Mouse (Mus musculus) kidney, embryonic 14.5 days (tissue): ENCODE results near the gene Fgd5. TPM values are rescaled to one million over a fixed set of nuclear protein-coding genes. Genes with fewer than 3 reads are reported as not detected.

Experiments used
- ATAC-seq: fragments of 200-750 bp; cut with Nextera tagmentation; 2 replicates; pipeline ENCODE4 v1.8.0; 2017; ENCODE audit warnings: moderate number of reproducible peaks, mild to moderate bottlenecking, moderate TSS enrichment, moderate library complexity; ENCODE audit not compliant: low FRiP score, low TSS enrichment
- H3K27ac ChIP-seq: fragments of 300-500 bp; sonication (generic); 2 replicates; pipeline ENCODE4 v1.5.1; 2014; ENCODE audit warnings: low read depth, mild to moderate bottlenecking, low read length, moderate library complexity, mixed read lengths
- H3K27me3 ChIP-seq: fragments of 300-500 bp; sonication (generic); 2 replicates; pipeline ENCODE4 v1.6.1; 2014; ENCODE audit warnings: mild to moderate bottlenecking, low read length; ENCODE audit not compliant: control insufficient read depth, insufficient read depth
- H3K36me3 ChIP-seq: fragments of 300-500 bp; sonication (generic); 2 replicates; pipeline ENCODE4 v1.6.1; 2014; ENCODE audit warnings: low read length, mixed read lengths; ENCODE audit not compliant: control insufficient read depth, insufficient read depth
- H3K4me1 ChIP-seq: fragments of 300-500 bp; sonication (generic); 2 replicates; pipeline ENCODE4 v1.6.1; 2014; ENCODE audit warnings: low read length, mixed read lengths; ENCODE audit not compliant: control insufficient read depth, insufficient read depth
- H3K4me2 ChIP-seq: fragments of 300-500 bp; sonication (generic); replicated peaks from 2 replicates; pipeline ENCODE4 v1.6.1; 2014; ENCODE audit warnings: low read depth, mild to moderate bottlenecking, low read length
- H3K4me3 ChIP-seq: fragments of 300-500 bp; sonication (generic); 2 replicates; pipeline ENCODE4 v1.5.1; 2014; ENCODE audit warnings: mild to moderate bottlenecking, low read length
- H3K9ac ChIP-seq: fragments of 300-500 bp; sonication (generic); 2 replicates; pipeline ENCODE4 v1.6.1; 2014; ENCODE audit warnings: low read depth, mild to moderate bottlenecking, low read length, moderate library complexity
- H3K9me3 ChIP-seq: fragments of 300-500 bp; sonication (generic); 2 replicates; pipeline ENCODE4 v1.6.1; 2016; ENCODE audit warnings: low read length; ENCODE audit not compliant: control insufficient read depth
- WGBS: fragments of 180-500 bp; shearing (Covaris S2); extraction: QIAGEN DNeasy Blood & Tissue Kit; methylation state at CpG from one replicate; pipeline ENCODE4 v1.1.7; 2014; 5-methylcytosine and 5-hydroxymethylcytosine counted together
- polyA plus RNA-seq: library from polyadenylated mRNA; unstranded; fragments of >200 nt; fragmentation: Nextera tagmentation; extraction: Ambion mirVana; gene quantifications from 2 replicates; pipeline ENCODE4 v1.2.1, GENCODE M21; 2014

The Fgd5 gene
- polyA plus RNA-seq, 1 experiment from 2014 or later: 14.0 TPM

- H3K9me3 ChIP-seq: no peaks in the 10 kb centered on the region
- ATAC-seq: no peak
- H3K9ac ChIP-seq: no peak overlapping the region
- WGBS: 91% methylated on average over 1 of the region's 1 CpGs
- no peaks in the 10 kb centered on the region for H3K36me3 ChIP-seq
- H3K4me3 ChIP-seq: no peak overlapping the region
- H3K27ac ChIP-seq: no peak overlapping the region
- no peak overlapping the region for H3K4me2 ChIP-seq
- H3K27me3 ChIP-seq: no peaks in the 10 kb centered on the region
- no peaks in the 10 kb centered on the region for H3K4me1 ChIP-seq
These were observed 24.0 kb downstream of the Fgd5 start for GRCm38 (mm10) chr6:92002558-92003285.

GRCm38 (mm10) chr6:92003646-92004045 is 25.0 kb downstream of the Fgd5 start:
- no peak overlapping the region for H3K4me2 ChIP-seq
- no peak overlapping the region for H3K4me3 ChIP-seq
- H3K9ac ChIP-seq: no peak overlapping the region
- H3K4me1 ChIP-seq: no peaks in the 10 kb centered on the region
- ATAC-seq: no peak
- H3K27me3 ChIP-seq: no peaks in the 10 kb centered on the region
- no peaks in the 10 kb centered on the region for H3K9me3 ChIP-seq
- no peaks in the 10 kb centered on the region for H3K36me3 ChIP-seq
- WGBS: 46% methylated on average over 2 of the region's 2 CpGs
- H3K27ac ChIP-seq: no peak overlapping the region

- Histone ChIP-seq H3K27me3 (no peaks in the 10 kb centered on the region), H3K36me3 (no peaks in the 10 kb centered on the region), H3K27ac (no peak overlapping the region), H3K4me1 (no peaks in the 10 kb centered on the region), H3K4me3 (no peak overlapping the region), H3K4me2 (no peak overlapping the region), H3K9ac (no peak overlapping the region), H3K9me3 (no peaks in the 10 kb centered on the region)
- ATAC-seq: no peak
- WGBS: 36% methylated on average over 6 of the region's 6 CpGs
These were observed 25.6 kb downstream of the Fgd5 start for GRCm38 (mm10) chr6:92004137-92004805.

DNA sequence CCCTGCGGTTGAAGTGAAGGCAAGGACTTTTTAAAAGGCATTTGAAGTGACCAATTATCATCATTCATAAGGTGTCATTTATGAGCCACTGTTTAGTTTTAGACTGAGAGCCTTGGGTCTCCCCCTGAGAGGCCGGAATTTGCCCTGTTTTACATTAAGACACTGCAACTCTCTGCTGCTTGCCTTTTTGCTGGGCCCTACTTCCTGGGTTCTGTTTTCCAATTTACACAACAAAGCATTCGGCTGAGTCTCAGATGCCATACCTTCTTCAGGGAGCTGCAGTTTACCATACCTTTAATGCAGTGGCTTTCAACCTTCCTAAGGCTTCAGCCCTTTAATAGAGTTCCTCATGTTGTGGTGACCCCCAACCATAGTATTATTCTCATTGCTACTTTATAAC is 26.1 kb downstream of the Fgd5 start:
- no peak overlapping the region for H3K27ac ChIP-seq
- H3K4me2 ChIP-seq: no peak overlapping the region
- WGBS: 52% methylated on average over 3 of the region's 3 CpGs

DNA sequence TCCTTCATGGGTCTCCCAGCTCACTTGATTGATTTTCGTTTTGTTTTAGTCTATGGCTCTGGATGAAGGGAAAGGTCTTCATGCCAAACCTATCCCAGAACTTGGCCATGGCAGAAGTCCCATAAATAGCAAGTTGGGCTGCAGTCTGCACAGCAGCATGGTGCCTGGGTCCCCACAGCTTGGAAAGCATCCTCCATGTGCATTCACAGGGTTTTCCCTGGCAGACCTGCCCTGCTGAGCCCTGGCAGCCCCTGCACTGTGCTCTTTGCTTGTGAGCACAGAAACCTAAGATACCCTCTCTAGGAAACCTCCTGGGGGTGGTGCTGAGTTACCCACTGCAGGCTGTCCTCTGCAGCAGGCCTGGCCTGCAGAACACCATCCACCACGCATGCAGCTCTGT is 32.2 kb downstream of the Fgd5 start:
- H3K4me3 ChIP-seq: no peak overlapping the region
- H3K9ac ChIP-seq: no peak overlapping the region
- 80% methylated on average over 2 of the region's 2 CpGs for WGBS
- no peaks in the 10 kb centered on the region for H3K27me3 ChIP-seq
- no peaks in the 10 kb centered on the region for H3K9me3 ChIP-seq
- H3K27ac ChIP-seq: no peak overlapping the region
- ATAC-seq: no peak
- no peaks in the 10 kb centered on the region for H3K36me3 ChIP-seq
- H3K4me1 ChIP-seq: no peaks in the 10 kb centered on the region
- H3K4me2 ChIP-seq: no peak overlapping the region

More for the DNA sequence above, 26.1 kb downstream of the Fgd5 start:
- no peaks in the 10 kb centered on the region for H3K27me3 ChIP-seq
- H3K36me3 ChIP-seq: no peaks in the 10 kb centered on the region
- no peaks in the 10 kb centered on the region for H3K4me1 ChIP-seq
- no peak for ATAC-seq
- no peak overlapping the region for H3K4me3 ChIP-seq
- no peak overlapping the region for H3K9ac ChIP-seq
- no peaks in the 10 kb centered on the region for H3K9me3 ChIP-seq

- Histone ChIP-seq H3K9ac (no peak overlapping the region), H3K9me3 (no peaks in the 10 kb centered on the region), H3K4me3 (no peak overlapping the region), H3K27me3 (no peaks in the 10 kb centered on the region), H3K4me1 (no peaks in the 10 kb centered on the region), H3K36me3 (no peaks in the 10 kb centered on the region), H3K4me2 (no peak overlapping the region), H3K27ac (no peak overlapping the region)
- no peak for ATAC-seq
- 63% methylated on average over 5 of the region's 5 CpGs for WGBS
These were observed 33.7 kb downstream of the Fgd5 start for GRCm38 (mm10) chr6:92012413-92012812.

GRCm38 (mm10) chr6:92013035-92013434 is 34.4 kb downstream of the Fgd5 start:
- Histone ChIP-seq H3K4me1 (no peaks in the 10 kb centered on the region), H3K27ac (no peak overlapping the region), H3K9ac (no peak overlapping the region), H3K4me3 (no peak overlapping the region), H3K27me3 (no peaks in the 10 kb centered on the region), H3K9me3 (no peaks in the 10 kb centered on the region), H3K36me3 (no peaks in the 10 kb centered on the region), H3K4me2 (no peak overlapping the region)
- 95% methylated on average over 6 of the region's 6 CpGs for WGBS
- no peak for ATAC-seq

GRCm38 (mm10) chr6:92013620-92014019 is 34.9 kb downstream of the Fgd5 start:
- Histone ChIP-seq H3K9ac (no peak overlapping the region), H3K9me3 (no peaks in the 10 kb centered on the region), H3K27me3 (no peaks in the 10 kb centered on the region), H3K4me1 (no peaks in the 10 kb centered on the region), H3K36me3 (no peaks in the 10 kb centered on the region), H3K4me2 (no peak overlapping the region), H3K27ac (no peak overlapping the region), H3K4me3 (no peak overlapping the region)
- ATAC-seq: no peak
- WGBS: 95% methylated on average over 3 of the region's 3 CpGs

- H3K4me1 ChIP-seq: no peaks in the 10 kb centered on the region
- no peak overlapping the region for H3K4me3 ChIP-seq
- H3K9ac ChIP-seq: no peak overlapping the region
- H3K36me3 ChIP-seq: no peaks in the 10 kb centered on the region
- H3K27me3 ChIP-seq: no peaks in the 10 kb centered on the region
- WGBS: 69% methylated on average over 7 of the region's 7 CpGs
- H3K4me2 ChIP-seq: no peak overlapping the region
- no peak for ATAC-seq
- H3K9me3 ChIP-seq: no peaks in the 10 kb centered on the region
- no peak overlapping the region for H3K27ac ChIP-seq
These were observed 36.3 kb downstream of the Fgd5 start for GRCm38 (mm10) chr6:92014936-92015335.
